Mouse (Mus musculus): ENCODE measurements around the gene Mast4. TPM values are rescaled to one million over a fixed set of nuclear protein-coding genes. Genes with fewer than 3 reads are reported as not detected.

Gene Mast4
- polyA plus RNA-seq, 1 experiment, result 6.4 TPM

GRCm38 (mm10) chr13:103096346-103097150 is 237.7 kb downstream of the Mast4 start:
- Histone ChIP-seq H3K27me3 (ENCODE audit: control insufficient read depth, insufficient read depth, low read length) (peaks cover 6% of the 10 kb centered on the region), H3K4me1 (ENCODE audit: control insufficient read depth, insufficient read depth, insufficient read length) (peaks cover 5% of the 10 kb centered on the region; the same call in 1 of the 2 replicates), H3K27ac (ENCODE audit: insufficient read depth, low read length) (no peak overlapping the region), H3K36me3 (ENCODE audit: control insufficient read depth, insufficient read depth, low read length) (no peaks in the 10 kb centered on the region), H3K4me3 (ENCODE audit: extremely low read depth, insufficient read depth, insufficient read length) (peak overlapping the region; percentile 24; the same call in 1 of the 2 replicates)
- peak; percentile 5 to 7 for DNase-seq (ENCODE audit: low read depth in 1 of 2, low spot score in 2 of 2)
- TF ChIP-seq POLR2A (IDR thresholded peaks at IDR 0.05; ENCODE audit: low read depth, low read length), result no peak
- TF ChIP-seq CTCF (IDR thresholded peaks at IDR 0.05; ENCODE audit: extremely low read depth, insufficient read depth, insufficient read length, insufficient replicate concordance), result no peak
- 3% methylated on average over 28 of the region's 28 CpGs for WGBS

DNA sequence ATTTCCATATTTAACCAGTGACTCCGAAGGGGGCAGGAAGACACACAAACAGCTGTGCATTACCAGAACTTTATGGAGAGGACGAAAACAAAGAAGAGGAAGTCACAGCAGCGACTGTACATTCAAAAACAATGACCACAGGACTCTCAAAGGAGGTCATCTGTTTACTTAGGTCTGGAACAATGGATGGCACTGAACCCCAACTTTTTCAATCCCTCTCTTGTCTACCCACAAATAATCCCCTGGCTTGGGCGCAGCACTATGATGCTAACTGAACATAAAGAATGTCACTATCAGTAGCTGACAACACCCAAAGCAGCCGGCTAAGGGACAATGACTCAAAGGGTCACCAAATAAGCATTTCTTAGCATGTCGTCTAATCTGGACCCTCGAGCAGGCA is 238.8 kb downstream of the Mast4 start:
- no peak overlapping the region for H3K4me3 ChIP-seq (ENCODE audit: extremely low read depth, insufficient read depth, insufficient read length)
- 26% methylated on average over 7 of the region's 7 CpGs for WGBS
- peaks cover 6% of the 10 kb centered on the region for H3K27me3 ChIP-seq (ENCODE audit: control insufficient read depth, insufficient read depth, low read length)
- TF ChIP-seq CTCF (IDR thresholded peaks at IDR 0.05; ENCODE audit: extremely low read depth, insufficient read depth, insufficient read length, insufficient replicate concordance) (no peak), POLR2A (IDR thresholded peaks at IDR 0.05; ENCODE audit: low read depth, low read length) (no peak)
- no peak overlapping the region for H3K27ac ChIP-seq (ENCODE audit: insufficient read depth, low read length)
- DNase-seq (ENCODE audit: low read depth in 1 of 2, low spot score in 2 of 2), result no peak
- H3K4me1 ChIP-seq (ENCODE audit: control insufficient read depth, insufficient read depth, insufficient read length), result peaks cover 5% of the 10 kb centered on the region; the same call in 1 of the 2 replicates
- H3K36me3 ChIP-seq (ENCODE audit: control insufficient read depth, insufficient read depth, low read length), result no peaks in the 10 kb centered on the region

- TF ChIP-seq POLR2A (IDR thresholded peaks at IDR 0.05; ENCODE audit: low read depth, low read length) (no peak), CTCF (IDR thresholded peaks at IDR 0.05; ENCODE audit: extremely low read depth, insufficient read depth, insufficient read length, insufficient replicate concordance) (no peak)
- WGBS, result 55% methylated on average over 5 of the region's 5 CpGs
These were observed 239.7 kb downstream of the Mast4 start for GRCm38 (mm10) chr13:103094595-103094994.

DNA sequence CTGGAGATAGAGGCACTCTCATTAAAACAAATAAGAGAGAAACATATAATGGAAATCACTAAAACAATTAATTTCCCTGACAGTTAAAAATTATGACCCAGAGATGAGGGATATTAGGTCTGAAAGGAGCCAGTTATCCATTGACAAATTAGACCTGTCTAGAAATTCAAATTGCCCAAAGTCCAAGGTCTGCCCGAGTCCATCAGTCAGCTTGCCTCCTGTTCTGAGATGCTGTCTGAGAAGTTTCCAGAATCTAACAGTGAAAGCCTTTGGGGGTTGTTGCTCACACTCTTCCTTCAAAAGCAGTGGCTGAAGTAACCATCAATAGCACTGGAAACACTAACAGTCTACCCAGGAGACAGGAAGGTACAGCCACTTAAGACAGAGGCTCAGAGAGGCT is 240.6 kb downstream of the Mast4 start:
- TF ChIP-seq CTCF (IDR thresholded peaks at IDR 0.05; ENCODE audit: extremely low read depth, insufficient read depth, insufficient read length, insufficient replicate concordance) (no peak), POLR2A (IDR thresholded peaks at IDR 0.05; ENCODE audit: low read depth, low read length) (no peak)
- no peaks in the 10 kb centered on the region for H3K36me3 ChIP-seq (ENCODE audit: control insufficient read depth, insufficient read depth, low read length)
- 93% methylated on average over 1 of the region's 1 CpGs for WGBS
- no peak overlapping the region for H3K4me3 ChIP-seq (ENCODE audit: extremely low read depth, insufficient read depth, insufficient read length)
- peaks cover 5% of the 10 kb centered on the region; the same call in 1 of the 2 replicates for H3K4me1 ChIP-seq (ENCODE audit: control insufficient read depth, insufficient read depth, insufficient read length)
- no peak for DNase-seq (ENCODE audit: low read depth in 1 of 2, low spot score in 2 of 2)
- H3K27ac ChIP-seq (ENCODE audit: insufficient read depth, low read length), result no peak overlapping the region
- peaks cover 6% of the 10 kb centered on the region for H3K27me3 ChIP-seq (ENCODE audit: control insufficient read depth, insufficient read depth, low read length)

More at GRCm38 (mm10) chr13:103094595-103094994, 239.7 kb downstream of the Mast4 start:
- Histone ChIP-seq H3K27me3 (ENCODE audit: control insufficient read depth, insufficient read depth, low read length) (peaks cover 6% of the 10 kb centered on the region), H3K36me3 (ENCODE audit: control insufficient read depth, insufficient read depth, low read length) (no peaks in the 10 kb centered on the region), H3K4me1 (ENCODE audit: control insufficient read depth, insufficient read depth, insufficient read length) (peaks cover 5% of the 10 kb centered on the region; the same call in 1 of the 2 replicates), H3K4me3 (ENCODE audit: extremely low read depth, insufficient read depth, insufficient read length) (no peak overlapping the region), H3K27ac (ENCODE audit: insufficient read depth, low read length) (no peak overlapping the region)
- no peak for DNase-seq (ENCODE audit: low read depth in 1 of 2, low spot score in 2 of 2)

- DNase-seq (ENCODE audit: low read depth in 1 of 2, low spot score in 2 of 2), result no peak
- no peaks in the 10 kb centered on the region for H3K27me3 ChIP-seq (ENCODE audit: control insufficient read depth, insufficient read depth, low read length)
- no peak overlapping the region for H3K4me3 ChIP-seq (ENCODE audit: extremely low read depth, insufficient read depth, insufficient read length)
- H3K27ac ChIP-seq (ENCODE audit: insufficient read depth, low read length), result no peak overlapping the region
- no peaks in the 10 kb centered on the region for H3K4me1 ChIP-seq (ENCODE audit: control insufficient read depth, insufficient read depth, insufficient read length)
- 84% methylated on average over 15 of the region's 15 CpGs for WGBS
- no peak for TF ChIP-seq POLR2A (IDR thresholded peaks at IDR 0.05; ENCODE audit: low read depth, low read length)
- TF ChIP-seq CTCF (IDR thresholded peaks at IDR 0.05; ENCODE audit: extremely low read depth, insufficient read depth, insufficient read length, insufficient replicate concordance), result no peak
- H3K36me3 ChIP-seq (ENCODE audit: control insufficient read depth, insufficient read depth, low read length), result no peaks in the 10 kb centered on the region
These were observed 248.7 kb downstream of the Mast4 start for GRCm38 (mm10) chr13:103085540-103086121.

GRCm38 (mm10) chr13:103082891-103083290 is 251.4 kb downstream of the Mast4 start:
- TF ChIP-seq POLR2A (IDR thresholded peaks at IDR 0.05; ENCODE audit: low read depth, low read length), result no peak
- TF ChIP-seq CTCF (IDR thresholded peaks at IDR 0.05; ENCODE audit: extremely low read depth, insufficient read depth, insufficient read length, insufficient replicate concordance), result no peak
- no peak overlapping the region for H3K4me3 ChIP-seq (ENCODE audit: extremely low read depth, insufficient read depth, insufficient read length)
- no peaks in the 10 kb centered on the region for H3K27me3 ChIP-seq (ENCODE audit: control insufficient read depth, insufficient read depth, low read length)
- H3K27ac ChIP-seq (ENCODE audit: insufficient read depth, low read length), result no peak overlapping the region
- no peak for DNase-seq (ENCODE audit: low read depth in 1 of 2, low spot score in 2 of 2)
- no peaks in the 10 kb centered on the region for H3K36me3 ChIP-seq (ENCODE audit: control insufficient read depth, insufficient read depth, low read length)
- no peaks in the 10 kb centered on the region for H3K4me1 ChIP-seq (ENCODE audit: control insufficient read depth, insufficient read depth, insufficient read length)
- WGBS, result 69% methylated on average over 6 of the region's 6 CpGs

Measured in spleen, adult 2 months (tissue).